Mouse (Mus musculus) myocyte (in vitro differentiated cells): ENCODE data around the gene Twsg1.

ENCODE experiments used
- E2F4 ChIP-seq: IDR thresholded peaks from one replicate; pipeline ENCODE4 v1.6.1; 2011; ENCODE audit warnings: mild to moderate bottlenecking, control low read depth, moderate library complexity; ENCODE audit not compliant: insufficient read depth
- MYOG ChIP-seq, 3 experiments: IDR thresholded peaks; one replicate each; pipeline ENCODE4 v1.6.1; 2011; ENCODE audit warnings: control low read depth in 2 of 3, low read depth in 2 of 3, mild to moderate bottlenecking in 2 of 3; ENCODE audit not compliant: insufficient read length in 2 of 3, control insufficient read depth in 1 of 3, insufficient read depth in 1 of 3
- POLR2A ChIP-seq: IDR thresholded peaks from one replicate; pipeline ENCODE4 v1.6.1; 2011; ENCODE audit warnings: low read depth, mild to moderate bottlenecking, control low read depth, moderate library complexity; ENCODE audit not compliant: insufficient read length
- USF1 ChIP-seq: IDR thresholded peaks from one replicate; pipeline ENCODE4 v1.6.1; 2011; ENCODE audit warnings: low read depth, mild to moderate bottlenecking, control low read depth, moderate library complexity

DNA sequence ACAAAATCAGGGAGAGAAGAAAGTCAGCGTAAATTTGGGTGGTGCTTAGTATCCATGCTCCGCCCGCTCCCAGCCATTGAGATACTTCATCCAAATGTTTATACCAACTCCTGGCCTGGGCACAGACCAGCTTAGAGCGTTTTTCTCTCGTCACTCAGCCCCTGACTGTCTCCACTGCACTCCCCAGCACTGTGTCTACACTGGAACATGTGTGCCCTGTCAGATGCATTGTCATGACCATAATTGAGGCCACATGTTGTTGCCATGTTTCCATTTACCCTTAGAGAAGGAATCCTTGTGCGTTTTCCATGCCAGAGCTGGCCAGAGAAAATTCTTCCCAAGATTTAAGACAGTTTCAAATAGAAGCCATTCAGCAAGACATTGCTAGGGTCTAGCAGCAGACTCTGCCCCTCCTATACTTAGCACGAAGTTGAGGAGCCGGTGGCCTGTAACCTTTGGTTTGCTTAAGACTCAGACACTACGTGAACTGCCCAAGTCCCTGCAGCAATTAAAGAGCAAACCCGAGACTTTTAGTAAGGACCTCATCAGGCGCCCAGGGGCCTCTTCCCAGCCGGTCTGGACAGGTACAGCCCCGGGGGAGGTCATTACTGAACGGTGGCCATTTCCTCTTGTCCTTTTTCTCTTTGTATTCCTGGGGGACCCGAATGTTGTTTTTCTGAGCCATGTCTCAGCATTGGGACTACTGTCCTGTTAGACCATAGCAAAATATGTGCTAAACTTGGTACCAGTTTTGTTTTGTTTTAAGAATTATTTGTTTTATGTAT, 39.5 kb downstream of the Twsg1 start:
- TF ChIP-seq USF1: no peak
- no peak for TF ChIP-seq POLR2A
- TF ChIP-seq E2F4: no peak
- TF ChIP-seq MYOG (IDR thresholded peaks at IDR 0.05; ENCODE audit: control insufficient read depth in 1 of 3, insufficient read depth in 1 of 3, insufficient read length in 2 of 3, low read depth in 2 of 3): no peak
